Mouse (Mus musculus): Measurements from ENCODE around the gene Yod1. TPM values are rescaled to one million over a fixed set of nuclear protein-coding genes. Genes with fewer than 3 reads are reported as not detected.
A peak's percentile ranks its signal among the peaks of the same experiment; 100 is the strongest.

Gene Yod1
- polyA plus RNA-seq, 2 experiments, result 5.8 to 19.0 TPM

GRCm38 (mm10) chr1:130714046-130714445, 3.1 kb upstream of the Yod1 start:
- TF ChIP-seq EP300 (IDR thresholded peaks at IDR 0.05; ENCODE audit: low read depth) (no peak), CTCF (IDR thresholded peaks at IDR 0.05; ENCODE audit: low read depth) (no peak)
- H3K9ac ChIP-seq (replicated peaks), result no peak overlapping the region
- H3K27ac ChIP-seq, result no peak overlapping the region
- H3K36me3 ChIP-seq (replicated peaks; ENCODE audit: control insufficient read depth, insufficient read depth, low read depth), result peaks cover 14% of the 10 kb centered on the region
- WGBS (ENCODE audit: insufficient replicate concordance), result 75% methylated on average over 4 of the region's 4 CpGs
- H3K9me3 ChIP-seq (ENCODE audit: control insufficient read depth, low read length), result no peaks in the 10 kb centered on the region
- H3K4me3 ChIP-seq (ENCODE audit: insufficient read depth in 1 of 2, low read depth in 2 of 2, low read length in 2 of 2), result no peak overlapping the region
- DNase-seq (ENCODE audit: low read depth in 3 of 3, low spot score in 3 of 3), result no peak
- peaks cover 7 to 11% of the 10 kb centered on the region in 2 experiments for H3K4me1 ChIP-seq (replicated peaks; ENCODE audit: control insufficient read depth in 2 of 2, insufficient read depth in 2 of 2, low read length in 1 of 2)
- no peaks in the 10 kb centered on the region for H3K27me3 ChIP-seq (ENCODE audit: control insufficient read depth, insufficient read depth, low read length)
- ATAC-seq (ENCODE audit: insufficient read depth), result no peak
- H3K4me2 ChIP-seq (ENCODE audit: low read depth), result no peak overlapping the region; the same call in 1 of the 2 replicates

- peak; percentile 83 to 91 (median 84) for DNase-seq (ENCODE audit: low read depth in 3 of 3, low spot score in 3 of 3)
- Histone ChIP-seq H3K36me3 (replicated peaks; ENCODE audit: control insufficient read depth, insufficient read depth, low read depth) (peaks cover 19% of the 10 kb centered on the region), H3K27ac (peak within 1 kb of the TSS; percentile 72), H3K9me3 (ENCODE audit: control insufficient read depth, low read length) (no peaks in the 10 kb centered on the region), H3K27me3 (ENCODE audit: control insufficient read depth, insufficient read depth, low read length) (no peaks in the 10 kb centered on the region), H3K4me1 (replicated peaks; ENCODE audit: control insufficient read depth in 2 of 2, insufficient read depth in 2 of 2, low read length in 1 of 2) (peaks cover 13 to 16% of the 10 kb centered on the region in 2 experiments), H3K9ac (replicated peaks) (peak within 1 kb of the TSS; percentile 84), H3K4me3 (ENCODE audit: insufficient read depth in 1 of 2, low read depth in 2 of 2, low read length in 2 of 2) (peak within 1 kb of the TSS; percentile 73 to 97), H3K4me2 (ENCODE audit: low read depth) (peak within 1 kb of the TSS; percentile 95)
- peak; percentile 86 for ATAC-seq (ENCODE audit: insufficient read depth)
- no peak for TF ChIP-seq CTCF (IDR thresholded peaks at IDR 0.05; ENCODE audit: low read depth)
- peak; percentile 46; the same call in 1 of the 2 replicates for TF ChIP-seq EP300 (IDR thresholded peaks at IDR 0.05; ENCODE audit: low read depth)
- WGBS (ENCODE audit: insufficient replicate concordance), result 1% methylated on average over 38 of the region's 38 CpGs
Measured at GRCm38 (mm10) chr1:130715561-130716217, 1.4 kb upstream of the Yod1 start, which contains the start of gene Gm29427. Gene Gm29427 (minus strand): TSS chr1:130715799.

DNA sequence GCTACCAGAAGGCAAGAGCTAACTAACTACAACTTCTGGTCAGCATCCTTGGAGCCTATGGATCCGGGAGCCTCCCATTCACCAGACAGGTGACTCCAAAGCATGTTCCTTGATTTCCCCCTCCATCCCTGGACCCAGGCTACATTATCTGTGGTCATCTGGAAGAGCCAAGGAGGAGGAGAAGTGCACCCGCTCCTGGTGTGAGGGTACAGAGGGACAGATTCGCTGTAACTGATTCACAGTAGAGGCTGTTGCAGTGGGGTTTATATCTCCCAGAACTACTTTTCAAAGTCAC, 962 bp upstream of the Yod1 start:
- ATAC-seq (ENCODE audit: insufficient read depth) (peak; percentile 18; the same call in 1 of the 2 replicates), DNase-seq (ENCODE audit: low read depth in 3 of 3, low spot score in 3 of 3) (no peak)
- TF ChIP-seq EP300 (IDR thresholded peaks at IDR 0.05; ENCODE audit: low read depth) (no peak), CTCF (IDR thresholded peaks at IDR 0.05; ENCODE audit: low read depth) (no peak)
- Histone ChIP-seq H3K4me3 (ENCODE audit: insufficient read depth in 1 of 2, low read depth in 2 of 2, low read length in 2 of 2) (peak overlapping the region; percentile 73 to 97), H3K4me2 (ENCODE audit: low read depth) (peak overlapping the region; percentile 95), H3K9ac (replicated peaks) (peak overlapping the region; percentile 84), H3K36me3 (replicated peaks; ENCODE audit: control insufficient read depth, insufficient read depth, low read depth) (peaks cover 15% of the 10 kb centered on the region), H3K4me1 (replicated peaks; ENCODE audit: control insufficient read depth in 2 of 2, insufficient read depth in 2 of 2, low read length in 1 of 2) (peaks cover 13 to 18% of the 10 kb centered on the region in 2 experiments), H3K27ac (peak overlapping the region; percentile 72), H3K9me3 (ENCODE audit: control insufficient read depth, low read length) (no peaks in the 10 kb centered on the region), H3K27me3 (ENCODE audit: control insufficient read depth, insufficient read depth, low read length) (no peaks in the 10 kb centered on the region)
- 2% methylated on average over 3 of the region's 3 CpGs for WGBS (ENCODE audit: insufficient replicate concordance)

DNA sequence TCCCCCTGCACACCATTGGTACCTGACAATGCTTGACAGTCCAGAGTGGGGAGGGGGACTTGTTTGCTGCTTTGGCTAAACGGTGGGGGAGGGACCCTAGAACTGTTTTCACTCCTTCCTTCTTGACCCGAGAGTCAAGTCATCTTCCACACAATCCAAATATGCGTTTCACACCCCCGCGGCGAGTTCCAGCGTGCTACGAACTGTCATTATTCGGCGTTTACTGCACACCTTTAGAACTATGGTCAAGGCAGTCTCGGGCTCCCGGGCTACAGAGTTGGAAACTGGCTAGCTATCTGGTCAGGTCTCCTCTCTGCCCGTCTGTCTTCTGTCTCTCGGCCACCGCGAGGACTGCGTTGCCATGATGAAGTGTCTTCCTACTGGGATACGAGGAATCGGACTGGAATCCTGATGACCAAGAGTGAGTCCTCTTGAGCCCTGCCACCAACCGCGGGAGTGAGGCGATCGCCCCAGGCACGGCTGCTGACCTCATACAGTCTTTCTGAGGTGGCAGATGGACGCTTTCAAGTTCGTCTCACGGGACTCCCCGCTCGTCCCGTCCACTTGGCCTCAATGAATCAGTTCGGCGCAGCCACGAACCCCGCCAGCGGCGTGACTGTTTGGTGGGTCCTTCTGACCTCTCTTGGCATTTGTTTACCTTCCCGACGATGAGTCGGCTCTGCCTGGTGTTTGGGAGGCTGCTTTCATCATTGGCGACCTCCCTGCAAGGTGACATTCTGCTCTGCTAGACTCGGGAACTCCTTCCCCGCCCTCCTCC, 425 bp upstream of the Yod1 start:
- ATAC-seq (ENCODE audit: insufficient read depth), result peak; percentile 8
- Histone ChIP-seq H3K27ac (peak overlapping the region; percentile 72), H3K4me2 (ENCODE audit: low read depth) (peak overlapping the region; percentile 95), H3K27me3 (ENCODE audit: control insufficient read depth, insufficient read depth, low read length) (no peaks in the 10 kb centered on the region), H3K9ac (replicated peaks) (peak overlapping the region; percentile 84), H3K36me3 (replicated peaks; ENCODE audit: control insufficient read depth, insufficient read depth, low read depth) (peaks cover 13% of the 10 kb centered on the region), H3K4me1 (replicated peaks; ENCODE audit: control insufficient read depth in 2 of 2, insufficient read depth in 2 of 2, low read length in 1 of 2) (peaks cover 13 to 18% of the 10 kb centered on the region in 2 experiments), H3K4me3 (ENCODE audit: insufficient read depth in 1 of 2, low read depth in 2 of 2, low read length in 2 of 2) (peak overlapping the region; percentile 73 to 97), H3K9me3 (ENCODE audit: control insufficient read depth, low read length) (no peaks in the 10 kb centered on the region)
- under 1% methylated on average over 42 of the region's 42 CpGs for WGBS (ENCODE audit: insufficient replicate concordance)
- peak in 1 of 3 experiments; percentile 40 for DNase-seq (ENCODE audit: low read depth in 3 of 3, low spot score in 3 of 3)
- TF ChIP-seq CTCF (IDR thresholded peaks at IDR 0.05; ENCODE audit: low read depth) (no peak), EP300 (IDR thresholded peaks at IDR 0.05; ENCODE audit: low read depth) (no peak)

DNA sequence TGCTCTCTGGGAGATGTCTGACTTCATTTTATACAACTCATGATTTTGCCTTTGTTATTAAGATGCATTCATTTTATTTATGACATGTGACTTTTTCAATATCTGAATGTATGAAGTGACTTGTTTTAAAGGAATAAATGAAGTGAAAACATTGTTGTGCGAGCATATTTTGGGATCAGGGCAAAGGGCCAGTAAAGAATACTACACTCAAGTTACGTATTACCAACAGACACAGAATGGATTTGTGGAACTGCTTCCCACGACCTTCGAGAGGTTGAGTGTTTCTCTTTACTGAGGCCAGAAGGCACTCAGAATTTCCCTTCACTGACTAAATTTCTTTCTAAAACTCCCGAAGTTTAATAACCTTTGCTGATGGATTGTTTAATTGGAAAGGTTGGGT, 7.1 kb downstream of the Yod1 start:
- WGBS (ENCODE audit: insufficient replicate concordance), result 86% methylated on average over 5 of the region's 5 CpGs
- Histone ChIP-seq H3K27ac (no peak overlapping the region), H3K4me1 (replicated peaks; ENCODE audit: control insufficient read depth in 2 of 2, insufficient read depth in 2 of 2, low read length in 1 of 2) (peaks cover 4 to 7% of the 10 kb centered on the region in 2 experiments), H3K9me3 (ENCODE audit: control insufficient read depth, low read length) (no peaks in the 10 kb centered on the region), H3K9ac (replicated peaks) (no peak overlapping the region), H3K36me3 (replicated peaks; ENCODE audit: control insufficient read depth, insufficient read depth, low read depth) (peaks cover 21% of the 10 kb centered on the region), H3K4me3 (ENCODE audit: insufficient read depth in 1 of 2, low read depth in 2 of 2, low read length in 2 of 2) (no peak overlapping the region), H3K4me2 (ENCODE audit: low read depth) (no peak overlapping the region), H3K27me3 (ENCODE audit: control insufficient read depth, insufficient read depth, low read length) (no peaks in the 10 kb centered on the region)
- ATAC-seq (ENCODE audit: insufficient read depth) (no peak), DNase-seq (ENCODE audit: low read depth in 3 of 3, low spot score in 3 of 3) (no peak)
- no peak for TF ChIP-seq CTCF (IDR thresholded peaks at IDR 0.05; ENCODE audit: low read depth)

Measured in liver, embryonic 14.5 days (tissue).